Mouse (Mus musculus) urinary bladder, adult 2 months (tissue): ENCODE results near the gene Gm5431. TPM values are rescaled to one million over a fixed set of nuclear protein-coding genes. Genes with fewer than 3 reads are reported as not detected.
"Not testable (repeated sequence)": the region's sequence is repeated elsewhere in the genome, so short reads cannot be mapped to it uniquely, and the experiment has no call there.

Experiments used
- DNase-seq: peaks from one replicate; pipeline ENCODE4 v3.0.0; 2022; ENCODE audit warnings: low spot score
- polyA plus RNA-seq: library from polyadenylated mRNA; depleted of rRNA; stranded (reverse); fragments of >200 nt; gene quantifications from 2 replicates; pipeline ENCODE4 v1.2.3, GENCODE M21; 2012; rRNA removed

The Gm5431 gene
- polyA plus RNA-seq = 0.98 and 1.6 TPM in 2 replicates

DNA sequence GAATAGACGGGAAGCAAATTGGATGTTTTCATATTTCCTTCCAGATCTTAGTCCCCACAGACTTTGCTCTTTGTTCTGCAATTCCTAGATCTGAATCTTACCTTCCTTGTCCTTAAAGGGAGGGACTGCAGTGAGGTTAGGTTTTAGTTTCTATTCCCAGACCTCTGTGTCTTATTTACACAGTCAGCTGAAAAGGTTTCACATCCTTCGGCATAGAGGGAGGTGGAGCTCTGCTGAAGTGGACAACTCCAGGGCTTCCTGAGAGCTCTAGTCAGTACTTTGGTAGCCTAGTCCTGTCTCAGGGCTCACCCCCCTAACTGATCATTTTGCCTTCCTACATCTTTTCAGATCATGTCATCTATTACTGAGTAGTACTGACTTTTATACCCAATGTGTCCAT is at the start of gene Gm5431:
Gene Gm5431, minus strand, starts transcription at position 194 of the 400 bp plus-strand sequence.
- no peak for DNase-seq

DNA sequence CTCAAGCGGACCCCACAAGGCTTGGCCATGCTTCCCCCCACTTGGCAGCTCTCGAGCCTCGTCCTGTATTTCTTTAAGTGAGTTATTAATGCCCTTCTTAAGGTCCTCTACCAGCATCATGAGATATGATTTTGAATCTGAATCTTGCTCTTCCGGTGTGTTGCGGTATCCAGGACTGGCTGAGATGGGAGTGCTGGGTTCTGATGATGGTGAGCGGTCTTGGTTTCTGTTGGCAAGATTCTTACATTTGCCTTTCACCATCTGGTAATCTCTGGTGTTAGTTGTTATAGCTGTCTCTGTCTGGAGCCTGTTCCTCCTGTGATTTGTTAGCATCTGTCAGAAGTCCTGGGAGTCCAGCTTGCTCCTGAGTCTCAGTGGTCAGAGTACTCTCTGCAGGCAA is 44.1 kb upstream of the Gm5431 start, which contains the start of gene Psme2b:
Gene Psme2b, minus strand, starts transcription at position 101 of the 400 bp plus-strand sequence.
- DNase-seq = not testable (repeated sequence)

DNA sequence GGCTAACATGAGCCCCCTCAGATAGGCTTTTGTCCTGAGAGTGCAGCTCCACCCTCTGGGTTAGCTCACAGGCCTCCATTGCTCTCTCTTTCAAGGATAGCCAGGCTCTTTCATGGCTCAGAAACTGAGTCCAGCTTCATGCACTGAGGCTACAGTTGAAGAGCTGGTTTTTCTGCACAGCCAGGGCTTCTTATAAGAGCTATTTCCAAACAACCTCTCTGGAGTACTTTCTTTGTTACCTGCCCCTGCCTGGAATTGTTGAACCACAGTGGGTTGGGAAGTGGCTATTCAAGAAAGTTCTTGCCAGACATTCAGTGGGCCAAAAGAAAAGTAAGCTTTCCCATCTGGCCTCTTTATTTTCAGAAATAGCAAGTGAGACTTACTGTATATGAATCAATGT is 37.3 kb upstream of the Gm5431 start:
- DNase-seq = not testable (repeated sequence)

DNA sequence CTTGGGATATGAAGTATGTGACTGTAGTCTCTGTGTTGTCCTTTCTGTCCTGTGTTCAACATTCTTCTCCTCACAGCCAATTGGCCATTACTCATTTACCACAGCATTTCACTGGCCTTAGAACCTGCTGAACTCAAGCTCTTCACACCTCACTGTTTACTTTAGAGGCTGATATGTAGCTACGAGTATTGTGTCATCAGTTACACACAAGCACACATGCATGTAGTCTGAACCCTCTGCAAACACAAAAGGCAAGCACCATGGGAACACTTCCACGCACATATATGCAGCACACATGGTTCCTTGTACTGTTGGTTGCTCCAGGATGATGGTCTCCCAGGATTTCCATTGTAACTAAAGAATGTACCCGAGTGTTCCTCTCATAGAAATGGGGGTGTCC is 33.3 kb upstream of the Gm5431 start:
- DNase-seq = not testable (repeated sequence)

DNA sequence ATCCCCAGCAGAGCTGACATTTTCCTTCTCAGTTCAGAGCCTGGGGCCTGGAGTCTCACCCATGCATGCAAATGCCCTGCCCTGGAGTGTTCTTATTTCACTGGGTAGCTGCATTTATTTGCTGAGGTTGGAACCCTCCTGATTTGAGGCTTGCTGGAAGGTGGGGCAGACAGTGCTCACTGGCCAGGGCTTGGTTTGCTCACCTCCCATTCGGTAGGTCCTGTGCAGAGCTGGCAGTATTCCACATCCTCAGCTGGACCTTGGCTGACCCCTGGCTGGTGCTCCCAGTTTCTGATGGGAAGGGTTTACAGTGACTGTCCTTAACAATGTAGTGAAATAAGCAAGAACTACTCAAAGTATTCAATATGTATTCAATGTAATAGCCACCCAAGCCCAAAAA is 31.9 kb upstream of the Gm5431 start:
- DNase-seq = not testable (repeated sequence)

DNA sequence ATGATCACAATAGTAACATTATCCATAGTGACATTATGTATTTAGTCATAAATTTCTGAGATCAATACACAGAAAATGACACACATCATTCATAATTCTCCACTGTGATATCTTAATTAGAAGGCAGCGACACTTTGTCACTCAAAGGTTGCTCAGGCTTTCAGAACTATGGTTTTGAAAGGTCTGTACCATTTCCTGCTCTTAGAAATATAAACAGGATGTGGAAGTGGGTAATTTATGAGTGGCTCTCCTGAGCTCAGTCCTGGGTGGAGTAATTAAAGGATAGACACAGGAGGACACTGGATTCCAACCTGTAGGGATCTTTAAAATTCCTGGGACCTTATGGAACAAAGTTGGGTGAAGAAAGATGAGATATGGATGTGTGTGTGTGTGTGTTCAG is 31.4 kb upstream of the Gm5431 start:
- DNase-seq = not testable (repeated sequence)

DNA sequence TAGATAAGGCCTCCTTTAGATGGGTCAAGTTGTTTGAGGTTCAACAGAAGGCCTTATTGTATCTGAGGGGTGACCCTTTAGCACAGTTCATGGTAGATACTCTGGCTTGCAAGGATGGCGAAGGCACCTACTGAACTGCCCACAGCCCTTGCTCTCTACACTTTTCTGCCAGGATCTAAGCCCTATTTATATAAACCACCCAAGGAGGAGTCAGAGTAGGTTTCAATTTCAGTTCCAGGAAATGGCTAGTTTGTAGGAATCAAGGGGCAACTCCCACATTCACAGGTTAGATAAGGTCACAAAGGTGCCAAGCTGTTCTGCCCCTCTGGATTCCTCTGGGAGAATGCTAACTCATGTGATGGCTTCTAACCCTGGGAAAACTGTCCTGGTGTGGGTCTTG is 26.1 kb upstream of the Gm5431 start:
- not testable (repeated sequence) for DNase-seq

DNA sequence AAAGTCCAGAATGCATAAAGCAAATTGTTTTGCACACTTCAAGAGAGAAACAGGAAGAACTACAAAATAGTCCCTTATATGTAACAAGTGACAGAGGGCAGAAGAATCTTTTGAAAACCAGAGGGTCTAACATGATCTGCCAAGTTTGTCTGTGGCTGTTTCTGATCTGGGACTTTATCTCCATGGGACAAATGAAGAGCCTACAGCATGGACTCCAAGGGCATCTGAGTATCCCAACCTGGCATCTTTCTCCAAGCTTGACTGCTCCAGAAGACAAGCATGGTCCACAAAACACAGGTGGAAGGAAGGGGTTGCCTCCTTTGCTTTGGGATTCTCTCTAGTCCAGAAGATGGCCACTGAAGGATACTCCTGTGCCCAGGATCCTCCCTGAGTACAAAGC is 24.4 kb upstream of the Gm5431 start:
- DNase-seq = not testable (repeated sequence)

DNA sequence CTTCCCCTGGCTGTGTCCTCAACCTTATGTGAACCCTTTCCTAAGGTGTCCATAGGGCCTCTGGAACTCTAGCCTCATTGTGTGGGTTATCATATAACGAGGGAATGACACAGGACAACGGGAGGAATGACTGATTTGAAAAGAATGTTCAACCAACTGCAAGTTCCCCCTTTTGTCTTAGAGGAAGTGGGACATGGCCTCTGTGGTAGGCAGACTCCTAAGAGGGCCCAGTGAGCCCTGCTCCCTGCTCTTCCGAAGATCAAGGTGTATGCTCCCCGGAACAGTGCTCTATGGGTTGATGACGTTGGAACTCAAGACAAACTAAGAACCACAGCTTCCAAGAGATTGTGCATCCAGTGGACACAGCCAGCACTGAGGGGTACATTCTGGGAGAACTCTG is 21.8 kb upstream of the Gm5431 start:
- not testable (repeated sequence) for DNase-seq

DNA sequence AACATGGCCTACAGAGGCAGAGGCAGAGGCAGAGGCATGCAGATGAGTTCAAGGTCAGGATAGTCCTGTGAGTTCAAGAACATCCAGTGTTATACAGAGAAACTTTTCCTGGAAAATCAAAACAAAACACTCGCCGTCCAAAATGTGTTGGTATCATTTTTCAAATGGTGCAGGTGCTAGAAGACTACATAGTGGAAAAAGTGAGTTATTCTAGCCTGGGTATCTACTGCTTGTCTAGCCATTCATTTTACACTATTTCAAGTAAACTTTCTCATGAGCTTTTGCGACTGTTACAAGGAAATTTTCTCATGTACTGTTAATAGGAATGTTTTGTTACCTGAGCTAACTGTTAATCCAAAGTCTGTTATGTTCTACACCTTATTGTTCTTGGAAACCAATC is 16.4 kb upstream of the Gm5431 start:
- no peak for DNase-seq

DNA sequence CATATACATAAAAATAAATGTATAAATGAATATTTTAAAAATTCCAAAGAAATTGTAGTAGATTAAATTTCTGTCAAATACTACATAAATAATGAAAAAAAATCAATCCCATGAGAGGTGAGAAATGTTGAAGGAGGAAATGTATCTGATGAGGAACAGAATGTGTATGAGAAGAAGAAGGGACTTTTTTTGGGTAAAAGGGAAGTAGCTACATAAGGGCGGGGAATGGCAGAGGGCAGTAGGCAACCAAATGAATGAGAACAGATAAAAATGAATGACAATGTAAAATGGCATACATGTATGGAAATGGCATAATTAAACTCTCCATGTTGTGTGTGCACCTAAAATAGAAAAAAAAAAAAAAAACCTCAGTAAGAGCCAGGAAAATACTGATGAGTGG is 11.6 kb upstream of the Gm5431 start:
- no peak for DNase-seq

DNA sequence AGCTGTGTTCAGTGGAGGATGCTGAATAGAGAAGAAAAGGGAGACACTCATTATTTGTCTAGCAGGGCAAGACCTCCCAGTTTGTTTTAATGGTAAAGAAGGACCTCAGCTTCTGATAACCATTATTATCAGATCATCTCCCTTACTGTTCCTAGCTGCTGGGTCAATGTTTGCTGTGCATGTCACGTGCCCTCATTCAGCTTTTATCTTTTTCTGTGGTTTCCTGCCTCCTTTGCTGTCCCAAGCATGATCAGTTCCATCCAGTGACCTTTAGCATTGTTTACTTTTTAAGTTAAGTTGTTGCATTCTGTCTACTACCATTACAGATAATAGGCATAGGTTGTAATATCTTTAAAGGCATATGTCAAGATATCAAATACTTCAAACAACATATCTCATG is 6.4 kb upstream of the Gm5431 start:
- DNase-seq = no peak

DNA sequence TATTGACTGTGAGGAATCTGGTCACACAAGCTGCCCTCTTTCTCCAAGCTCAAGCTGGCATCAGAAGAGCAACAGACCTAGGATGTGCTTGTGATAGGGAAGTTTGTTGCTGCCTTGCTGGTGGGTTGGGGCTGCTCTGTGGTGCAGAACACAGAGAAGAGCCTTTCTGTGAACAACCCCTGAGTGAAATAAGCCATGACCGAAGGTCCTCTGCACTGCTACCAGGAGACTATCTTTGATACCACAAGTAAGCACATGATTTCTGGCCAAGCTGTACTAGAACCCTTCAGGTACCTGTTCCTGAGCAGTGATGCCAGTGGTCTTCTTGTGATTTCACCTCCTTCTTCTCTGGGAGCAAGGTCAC is 465 bp downstream of the Gm5431 start:
- DNase-seq = not testable (repeated sequence)

DNA sequence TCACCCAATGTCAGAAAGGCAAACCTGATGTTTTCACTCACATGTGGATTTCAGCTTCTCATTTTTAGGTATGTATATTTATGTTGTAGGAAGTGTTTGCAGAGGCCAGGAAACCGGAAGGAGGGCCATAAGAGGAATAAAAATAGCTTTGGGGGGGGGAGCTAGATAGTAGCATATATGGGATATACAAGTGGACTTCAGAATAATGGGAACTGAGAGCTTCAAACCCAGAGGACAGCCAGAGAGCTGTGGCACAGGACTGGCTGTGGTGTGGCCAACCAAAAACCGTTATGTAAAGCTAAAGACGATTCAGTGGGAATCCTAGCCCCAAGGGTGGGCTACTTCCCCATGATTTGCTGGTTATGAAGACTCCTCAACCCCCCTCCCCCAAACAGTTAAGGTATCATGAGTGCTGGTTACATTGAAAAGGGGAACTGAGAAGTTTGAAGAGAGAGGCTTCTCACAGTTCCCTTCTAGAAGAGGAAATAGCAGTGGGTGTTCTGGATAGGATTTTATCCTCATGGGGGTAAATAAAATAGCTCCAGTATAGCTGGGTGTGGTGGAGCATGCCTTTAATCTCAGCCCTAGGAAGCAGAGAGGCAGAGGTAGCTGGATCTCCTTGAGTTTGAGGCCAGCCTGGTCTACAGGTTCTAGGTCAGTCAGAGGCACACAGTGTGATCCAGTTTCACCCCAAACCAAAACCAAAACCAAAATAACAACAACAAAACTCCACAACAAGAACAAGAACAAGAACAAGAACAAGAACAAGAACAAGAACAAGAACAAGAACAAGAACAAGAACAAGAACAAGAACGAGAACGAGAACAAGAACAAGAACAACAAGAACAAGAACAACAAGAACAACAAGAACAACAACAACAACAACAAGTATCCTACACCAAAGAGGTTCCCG is 1.1 kb downstream of the Gm5431 start:
- not testable (repeated sequence) for DNase-seq

DNA sequence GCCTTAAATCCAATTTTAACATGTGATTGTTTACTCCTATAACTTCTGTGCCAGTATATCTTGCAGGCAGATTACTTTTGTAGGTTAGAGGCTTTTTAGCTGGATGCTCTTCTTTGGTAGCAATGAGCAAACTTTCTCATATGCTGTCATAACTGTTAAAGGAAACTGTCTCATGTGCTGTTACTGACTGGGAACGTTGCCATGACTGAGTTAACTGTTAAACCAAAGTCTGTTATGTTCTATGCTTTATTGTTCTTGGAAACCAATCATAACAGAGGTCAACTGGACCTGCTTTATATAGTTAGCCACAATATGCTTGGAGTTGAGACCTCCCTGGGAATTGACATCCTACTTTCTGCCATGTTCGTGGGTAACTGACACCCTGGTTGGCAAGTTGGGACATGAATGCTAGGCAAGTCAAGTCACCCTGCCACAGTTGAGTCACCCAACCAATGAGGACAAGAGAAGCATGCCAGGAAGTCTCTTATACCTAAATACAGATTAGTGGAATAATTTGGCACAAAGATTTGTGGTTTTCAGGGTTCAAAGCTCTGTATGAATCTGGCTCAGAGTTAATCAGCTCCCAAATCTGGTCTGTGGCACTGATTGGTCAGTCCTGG is 3.1 kb downstream of the Gm5431 start:
- DNase-seq = no peak

DNA sequence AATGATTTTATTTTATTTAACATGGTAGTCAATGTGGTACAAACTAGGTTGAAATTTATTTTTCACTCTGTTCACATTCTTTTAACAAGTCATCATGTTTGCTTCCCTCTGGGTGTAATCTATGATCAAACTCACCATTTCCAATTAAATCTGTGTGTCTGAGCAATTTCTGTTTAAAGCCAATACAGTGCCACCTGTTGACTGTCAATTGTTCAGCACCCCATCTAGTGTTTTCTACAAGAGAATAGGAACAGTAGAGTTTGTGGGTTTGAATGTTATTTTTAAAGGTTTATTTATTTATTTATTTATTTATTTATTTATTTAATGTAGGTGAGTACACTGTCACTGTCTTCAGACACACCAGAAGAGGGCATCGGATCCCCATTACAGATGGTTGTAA is 25.3 kb downstream of the Gm5431 start:
- no peak for DNase-seq

DNA sequence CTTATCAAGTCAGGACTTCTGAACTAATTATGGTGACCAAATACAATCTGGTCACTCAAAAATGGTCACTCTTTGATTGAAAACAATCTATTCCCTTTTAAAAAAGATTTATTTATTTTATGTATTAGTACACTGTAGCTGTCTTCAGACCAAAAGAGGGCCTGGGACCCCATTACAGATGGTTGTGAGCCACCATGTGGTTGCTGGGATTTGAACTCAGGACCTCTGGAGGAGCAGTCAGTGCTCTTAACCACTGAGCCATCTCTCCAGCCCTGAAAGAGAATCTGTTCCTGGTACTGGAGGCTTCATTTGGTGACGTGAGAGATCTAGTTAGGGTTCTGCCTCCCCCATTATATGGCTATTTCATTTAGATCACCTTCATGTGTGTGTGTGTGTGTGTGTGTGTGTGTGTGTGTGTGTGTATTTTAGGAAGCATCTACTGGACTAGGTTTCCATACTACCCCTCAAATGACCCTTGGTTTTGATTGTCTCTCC is 26.6 kb downstream of the Gm5431 start:
- DNase-seq = not testable (repeated sequence)

DNA sequence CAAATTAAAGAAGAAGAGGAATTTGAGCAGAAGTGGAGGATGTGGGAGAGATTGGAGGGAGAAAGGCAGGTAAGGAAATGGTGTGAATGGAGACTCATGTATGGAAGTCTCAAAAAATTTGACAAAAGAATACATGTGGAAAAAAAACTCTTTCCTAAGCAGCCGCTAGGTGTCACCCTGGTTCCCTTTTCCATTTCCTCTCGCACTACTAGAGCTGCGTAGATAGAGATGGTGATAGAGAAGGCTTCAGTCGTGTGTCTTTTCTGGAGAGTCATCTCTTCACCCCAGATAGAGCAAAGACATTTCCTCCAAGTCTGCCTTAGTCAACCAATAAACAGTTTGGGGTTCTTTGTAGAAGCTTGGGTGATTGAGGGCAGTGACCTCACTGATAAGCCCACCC is 27.5 kb downstream of the Gm5431 start:
- DNase-seq = no peak

DNA sequence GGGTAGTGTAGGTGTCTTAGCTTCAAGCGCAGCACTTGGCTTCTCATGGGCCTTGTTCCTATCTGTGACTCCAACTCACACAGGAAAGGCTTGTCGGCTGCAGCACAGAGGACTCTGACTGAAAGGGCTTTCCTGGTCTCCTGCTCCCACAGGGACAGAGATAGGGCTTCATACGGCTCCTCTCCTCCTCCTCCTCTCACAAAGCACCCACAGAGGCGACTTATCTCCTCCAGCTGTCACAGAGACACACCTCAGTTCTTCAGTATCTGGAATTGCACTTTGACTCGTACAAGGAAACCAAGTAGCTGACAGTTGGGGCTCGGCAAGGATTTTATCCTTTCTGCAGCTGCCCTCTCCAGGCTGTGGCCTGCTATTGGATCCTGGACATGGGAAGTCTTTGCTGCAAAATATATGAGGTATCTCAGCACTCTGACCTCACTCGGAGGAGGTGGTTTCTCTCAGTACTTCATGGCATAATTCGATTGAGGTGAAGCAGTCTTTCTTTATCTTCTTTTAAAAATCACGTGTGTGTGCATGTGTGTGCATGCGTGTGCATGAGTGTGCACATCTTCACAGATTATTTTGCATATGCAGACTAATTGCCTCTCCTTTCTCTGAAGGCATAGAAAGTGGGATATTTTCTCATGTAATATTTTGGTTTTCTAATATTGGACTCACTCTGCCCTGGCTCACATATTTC is 28.3 kb downstream of the Gm5431 start:
- no peak for DNase-seq

DNA sequence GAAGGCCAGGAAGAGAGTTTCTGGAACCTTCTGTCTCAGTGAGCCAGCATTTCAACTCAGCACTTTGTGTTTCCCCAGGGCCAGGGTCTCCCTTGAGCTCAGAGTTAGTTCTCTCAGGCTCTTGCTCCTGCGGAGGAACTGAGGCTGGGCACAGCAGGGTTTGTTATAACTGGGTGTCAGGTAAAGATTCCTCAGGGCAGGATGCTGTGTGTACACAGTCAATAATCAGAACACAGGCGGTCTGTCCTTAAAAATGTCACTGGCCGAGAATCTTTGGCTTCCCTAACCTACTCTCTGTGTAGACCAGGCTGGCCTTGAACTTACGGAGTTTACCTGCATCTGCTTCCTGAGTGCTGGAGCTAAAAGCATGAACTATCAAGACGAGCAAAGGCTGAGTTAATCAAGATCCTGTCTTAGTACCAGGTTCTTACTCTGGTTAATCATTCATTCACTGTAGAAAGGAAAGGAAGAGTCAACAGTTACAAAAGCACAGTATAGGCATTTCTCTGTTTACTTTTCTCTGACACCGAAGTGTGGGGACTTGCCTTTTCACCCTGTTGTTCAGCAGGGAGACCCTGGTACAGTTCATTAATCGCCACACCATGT is 29.2 kb downstream of the Gm5431 start:
- DNase-seq = no peak

DNA sequence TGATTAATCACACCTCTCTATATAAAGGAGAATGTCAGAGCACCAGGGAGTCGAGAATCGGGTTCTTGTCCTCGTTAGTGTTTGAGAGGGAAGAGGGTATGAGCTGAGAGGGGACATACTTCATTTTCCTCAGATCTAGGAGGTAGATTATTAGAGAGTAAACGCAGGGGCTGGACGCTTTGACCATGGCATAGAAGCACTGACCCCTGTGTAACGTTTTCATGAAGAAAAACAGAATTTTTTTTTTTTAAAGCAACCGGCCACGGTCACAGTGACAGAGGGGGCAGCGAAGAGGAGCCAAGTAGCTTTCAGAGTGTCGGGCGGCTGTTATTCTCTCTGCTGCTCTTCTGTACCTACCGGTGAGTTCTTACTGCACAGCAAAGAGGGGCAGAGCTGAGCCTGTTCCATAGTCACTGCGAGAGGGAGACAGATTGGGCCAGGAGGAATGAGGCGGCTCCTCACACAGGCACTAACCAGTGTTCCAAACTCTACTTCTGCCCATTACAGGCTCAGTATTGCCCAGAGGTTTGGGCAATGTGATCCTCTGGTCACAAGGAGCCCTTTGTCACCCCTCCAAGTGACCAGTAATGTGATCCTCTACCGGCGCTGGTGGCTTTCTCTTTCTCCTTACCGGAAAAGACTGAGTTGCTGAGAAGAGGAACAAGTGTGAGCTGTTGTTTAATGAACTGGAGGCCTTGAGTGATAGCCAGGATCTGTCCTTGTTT is 30.0 kb downstream of the Gm5431 start:
- DNase-seq = no peak
